Mouse (Mus musculus): Measurements from ENCODE around the gene 1700017B05Rik. TPM values are rescaled to one million over a fixed set of nuclear protein-coding genes. Genes with fewer than 3 reads are reported as not detected.
"Not testable (repeated sequence)": the region's sequence is repeated elsewhere in the genome, so short reads cannot be mapped to it uniquely, and the experiment has no call there.

The 1700017B05Rik gene
- total RNA-seq, 1 experiment, result 35.6 TPM

DNA sequence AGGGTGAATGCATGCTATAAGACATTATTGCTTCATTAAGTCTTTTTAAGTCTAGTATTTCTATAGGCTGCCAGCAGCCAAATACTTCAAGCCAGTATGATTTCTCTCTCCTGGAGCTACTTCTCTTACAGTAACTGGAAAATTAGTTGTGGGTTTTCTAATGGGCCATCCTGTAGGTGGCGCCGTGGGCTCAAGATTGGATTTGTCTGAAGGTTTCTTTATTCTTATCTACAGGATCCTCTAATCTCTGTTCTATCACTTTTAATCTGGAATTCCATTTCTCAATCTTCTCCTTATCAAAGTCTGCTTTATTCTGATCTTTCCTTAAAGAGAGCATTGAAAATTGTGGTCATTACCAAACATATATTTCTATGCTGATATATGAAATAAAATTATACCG is 53.1 kb downstream of the 1700017B05Rik start:
- in situ Hi-C loops (cut with MboI; ENCODE audit: low sequenced_read_pairs in 2 of 2, unreplicated experiment in 2 of 2), result no loop called here
- no peaks in the 10 kb centered on the region for H3K36me3 ChIP-seq (ENCODE audit: control insufficient read depth, insufficient read depth, low read length, poor library complexity, severe bottlenecking)
- no peak overlapping the region for H3K4me3 ChIP-seq (ENCODE audit: insufficient read depth in 1 of 2, low read depth in 1 of 2, low read length in 2 of 2, poor library complexity in 1 of 2, severe bottlenecking in 1 of 2)
- H3K4me1 ChIP-seq (ENCODE audit: control insufficient read depth in 2 of 2, insufficient read depth in 2 of 2, low read length in 2 of 2, poor library complexity in 1 of 2), result peaks cover 0 to 3% of the 10 kb centered on the region in 2 experiments; a peak in 1 of 4 replicates
- peak; percentile 43 for DNase-seq (ENCODE audit: low read depth, low spot score)
- no peak overlapping the region for H3K9ac ChIP-seq (ENCODE audit: insufficient read depth, low read depth, low read length, poor library complexity, severe bottlenecking)
- H3K27ac ChIP-seq (ENCODE audit: insufficient read depth, low read depth, low read length, poor library complexity, severe bottlenecking), result no peak overlapping the region
- H3K9me3 ChIP-seq (ENCODE audit: control insufficient read depth, insufficient read depth, low read depth, low read length), result no peaks in the 10 kb centered on the region
- TF ChIP-seq ZC3H11A (IDR thresholded peaks at IDR 0.05; ENCODE audit: borderline replicate concordance, low read depth, low read length) (peak; percentile 47; the same call in 1 of the 2 replicates), CHD2 (IDR thresholded peaks at IDR 0.05; ENCODE audit: low read depth, low read length) (no peak)

DNA sequence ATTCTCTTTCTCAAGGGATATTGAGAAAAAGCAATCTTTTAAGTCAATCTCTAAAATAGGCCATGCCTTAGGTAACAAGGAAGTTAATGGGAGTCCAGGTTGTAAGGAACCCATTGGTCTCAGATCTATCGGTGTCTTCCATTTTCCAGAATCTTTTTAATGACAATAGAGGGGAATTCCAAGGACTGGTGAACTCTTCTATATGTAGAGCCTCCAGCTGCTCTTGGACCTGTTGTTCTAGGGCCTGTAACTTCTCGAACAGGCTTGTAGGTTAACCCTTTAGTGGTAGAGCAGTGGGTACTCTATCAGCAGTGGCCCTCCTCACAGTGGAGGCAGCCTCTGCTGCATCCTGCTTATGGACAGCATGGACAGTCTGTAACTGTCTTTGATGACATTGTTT is 55.5 kb downstream of the 1700017B05Rik start:
- in situ Hi-C loops (cut with MboI; ENCODE audit: low sequenced_read_pairs in 2 of 2, unreplicated experiment in 2 of 2), result no loop called here
- Histone ChIP-seq H3K4me1 (ENCODE audit: control insufficient read depth in 2 of 2, insufficient read depth in 2 of 2, low read length in 2 of 2, poor library complexity in 1 of 2) (peaks cover 0 to 5% of the 10 kb centered on the region in 2 experiments; a peak in 1 of 4 replicates), H3K27ac (ENCODE audit: insufficient read depth, low read depth, low read length, poor library complexity, severe bottlenecking) (no peak overlapping the region), H3K36me3 (ENCODE audit: control insufficient read depth, insufficient read depth, low read length, poor library complexity, severe bottlenecking) (no peaks in the 10 kb centered on the region), H3K9ac (ENCODE audit: insufficient read depth, low read depth, low read length, poor library complexity, severe bottlenecking) (no peak overlapping the region), H3K4me3 (ENCODE audit: insufficient read depth in 1 of 2, low read depth in 1 of 2, low read length in 2 of 2, poor library complexity in 1 of 2, severe bottlenecking in 1 of 2) (no peak overlapping the region), H3K9me3 (ENCODE audit: control insufficient read depth, insufficient read depth, low read depth, low read length) (no peaks in the 10 kb centered on the region)
- TF ChIP-seq CHD2 (IDR thresholded peaks at IDR 0.05; ENCODE audit: low read depth, low read length), result no peak
- TF ChIP-seq ZC3H11A (IDR thresholded peaks at IDR 0.05; ENCODE audit: borderline replicate concordance, low read depth, low read length), result no peak
- no peak for TF ChIP-seq MAFK (IDR thresholded peaks at IDR 0.05; ENCODE audit: insufficient read depth, low read depth, low read length)
- TF ChIP-seq ZNF384 (IDR thresholded peaks at IDR 0.05; ENCODE audit: low read depth, low read length), result no peak
- no peak for TF ChIP-seq HCFC1 (IDR thresholded peaks at IDR 0.05; ENCODE audit: borderline replicate concordance, insufficient read depth, low read length)
- no peak for DNase-seq (ENCODE audit: low read depth, low spot score)

DNA sequence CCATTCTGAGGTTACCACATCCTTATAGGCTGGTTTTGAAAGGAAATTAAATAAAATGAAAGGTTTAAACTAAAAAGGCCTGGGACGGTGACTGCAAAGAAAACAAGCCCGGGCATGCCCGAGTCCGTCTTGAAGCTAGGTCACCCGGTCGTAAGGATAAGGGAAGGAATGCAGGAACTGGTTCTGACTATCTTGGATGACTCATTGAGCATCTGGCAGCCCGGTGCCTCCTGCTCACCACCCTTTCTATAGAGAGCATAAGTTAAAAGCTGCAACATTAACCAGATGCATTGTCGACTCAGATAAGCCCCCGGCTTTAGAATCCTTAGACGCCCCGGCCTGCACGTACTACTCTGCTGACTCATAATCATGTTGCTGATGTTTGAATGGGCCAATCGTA is 58.8 kb downstream of the 1700017B05Rik start:
- H3K27ac ChIP-seq (ENCODE audit: insufficient read depth, low read depth, low read length, poor library complexity, severe bottlenecking); DNase-seq (ENCODE audit: low read depth, low spot score); H3K4me3 ChIP-seq (ENCODE audit: insufficient read depth in 1 of 2, low read depth in 1 of 2, low read length in 2 of 2, poor library complexity in 1 of 2, severe bottlenecking in 1 of 2); H3K9me3 ChIP-seq (ENCODE audit: control insufficient read depth, insufficient read depth, low read depth, low read length); H3K4me1 ChIP-seq (ENCODE audit: control insufficient read depth in 2 of 2, insufficient read depth in 2 of 2, low read length in 2 of 2, poor library complexity in 1 of 2); H3K36me3 ChIP-seq (ENCODE audit: control insufficient read depth, insufficient read depth, low read length, poor library complexity, severe bottlenecking); H3K9ac ChIP-seq (ENCODE audit: insufficient read depth, low read depth, low read length, poor library complexity, severe bottlenecking); in situ Hi-C loops (cut with MboI; ENCODE audit: low sequenced_read_pairs in 2 of 2, unreplicated experiment in 2 of 2): not testable (repeated sequence)

Other genes with a start within 250 kb of the 1700017B05Rik start
- gene Sin3a, start 190.6 kb downstream of the 1700017B05Rik start, total RNA-seq (2012; rRNA removed), result 78.3 and 88.1 TPM in 2 replicates
- 122 and 211 TPM in 2 replicates for gene Man2c1, start 131.9 kb downstream of the 1700017B05Rik start, total RNA-seq (2012; rRNA removed)
- gene Neil1, start 114.3 kb downstream of the 1700017B05Rik start, total RNA-seq (2012; rRNA removed), result 4.4 and 7.9 TPM in 2 replicates
- gene Commd4, start 104.3 kb downstream of the 1700017B05Rik start, total RNA-seq (2012; rRNA removed), result 116 and 173 TPM in 2 replicates
- not detected in 2 replicates for gene Trcg1, start 26.1 kb downstream of the 1700017B05Rik start, total RNA-seq (2012; rRNA removed)
- 41.7 and 48.5 TPM in 2 replicates for gene Ppcdc, start 177.5 kb upstream of the 1700017B05Rik start, total RNA-seq (2012; rRNA removed)
- gene Scamp5, start 205.4 kb upstream of the 1700017B05Rik start, total RNA-seq (2012; rRNA removed), result 50.4 and 67.3 TPM in 2 replicates
- 40.9 and 48.7 TPM in 2 replicates for gene Rpp25, start 241.4 kb upstream of the 1700017B05Rik start, total RNA-seq (2012; rRNA removed)